Mouse (Mus musculus) MN1 (cell line): ENCODE measurements around the gene Hs2st1.
A peak's percentile ranks its signal among the peaks of the same experiment; 100 is the strongest.

ENCODE experiments used
- DNase-seq: peaks from one replicate; pipeline ENCODE4 v3.0.0-alpha.2; 2016; ENCODE audit warnings: low spot score

Gene Hs2st1

DNA sequence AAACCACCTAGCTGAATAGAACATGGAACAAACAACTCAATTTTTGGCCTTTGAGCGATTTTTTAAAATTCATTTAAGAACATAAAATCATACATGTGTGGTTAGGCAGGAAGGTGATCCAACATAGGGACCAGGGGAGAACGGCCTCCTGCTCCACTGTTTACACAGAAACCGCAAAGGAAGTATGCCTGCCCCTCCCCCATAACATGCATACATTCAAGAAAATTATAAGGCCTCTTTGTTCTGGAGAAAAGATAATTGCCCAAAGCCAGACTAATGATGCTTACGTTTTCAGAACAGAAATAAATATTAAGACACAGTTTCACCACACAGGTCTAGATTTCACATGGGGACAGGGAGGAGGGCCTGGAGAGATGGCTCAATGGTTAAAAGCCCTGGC lies 18.6 kb downstream of the Hs2st1 start:
- DNase-seq = no peak

- no peak for DNase-seq
Observed at GRCm38 (mm10) chr3:144550659-144551058, 19.3 kb downstream of the Hs2st1 start.

DNA sequence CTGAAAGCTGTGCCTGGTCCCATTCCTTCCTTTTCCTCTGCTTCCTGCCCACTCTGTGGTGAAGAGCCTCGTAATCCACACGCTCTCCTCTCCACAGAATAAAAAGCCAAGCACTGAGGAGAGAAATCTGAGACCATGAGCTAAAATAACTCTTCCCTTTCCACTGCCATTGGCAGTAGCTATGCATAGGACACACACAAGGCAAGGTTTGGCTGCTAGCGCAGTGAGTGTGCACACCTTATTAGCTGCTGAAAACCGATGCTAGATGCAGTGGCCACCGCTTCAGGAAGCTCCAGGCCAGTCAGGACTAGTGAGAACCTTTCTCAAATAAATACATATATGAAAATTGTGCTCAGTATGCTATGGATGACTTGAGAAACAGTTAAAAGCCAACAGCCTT lies 19.9 kb downstream of the Hs2st1 start:
- no peak for DNase-seq

DNA sequence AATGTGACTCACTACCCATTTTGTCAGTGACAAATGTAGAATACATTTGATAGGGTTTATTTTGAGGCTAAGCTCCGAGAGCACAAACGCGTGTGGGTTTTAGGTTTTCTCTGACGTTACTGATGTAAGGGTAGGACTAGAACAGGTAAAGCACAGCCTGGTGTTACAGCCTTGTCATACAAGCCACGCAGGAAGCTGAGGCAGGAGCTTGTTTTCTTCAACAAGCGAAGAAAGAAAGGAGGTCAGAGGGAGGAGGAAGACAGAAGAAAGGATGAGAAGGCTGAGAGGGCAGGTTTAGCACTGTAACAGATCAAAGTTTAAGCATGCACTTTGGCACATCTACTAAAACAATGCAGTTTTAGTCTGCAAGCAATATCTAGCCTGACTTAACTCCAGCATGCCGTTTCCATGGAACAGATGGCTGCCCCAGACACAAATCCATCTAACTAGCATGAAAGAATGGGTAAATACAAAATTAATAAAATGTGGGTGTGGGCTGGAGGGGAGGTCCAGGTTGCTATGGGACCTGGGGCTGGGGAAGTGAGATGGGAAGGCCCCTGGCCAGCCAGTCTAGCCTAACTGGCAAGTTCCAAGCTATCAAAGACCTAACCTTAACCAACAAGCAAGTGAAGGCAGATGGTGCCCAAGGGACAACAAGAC lies 21.7 kb downstream of the Hs2st1 start:
- no peak for DNase-seq

GRCm38 (mm10) chr3:144546490-144546889 lies 23.5 kb downstream of the Hs2st1 start:
- DNase-seq = no peak

DNA sequence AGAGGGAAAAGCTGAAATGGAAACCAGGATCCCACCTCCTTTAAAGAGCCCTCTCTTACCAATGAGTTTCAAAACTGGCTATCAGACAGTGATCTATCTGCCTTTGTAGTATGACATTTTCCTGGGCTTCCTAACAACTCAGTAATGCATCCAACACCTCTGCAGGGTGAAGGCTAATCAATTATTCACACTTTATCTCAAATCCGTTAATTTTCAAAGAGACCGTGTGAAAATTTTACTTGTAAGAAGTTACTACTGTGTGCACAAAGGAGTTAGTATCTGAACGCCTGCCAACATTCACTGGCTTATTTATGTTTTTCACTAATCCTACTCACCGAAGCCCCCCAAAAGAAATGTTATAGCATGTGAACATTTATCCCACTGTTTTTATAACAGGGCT lies 24.1 kb downstream of the Hs2st1 start:
- no peak for DNase-seq

- DNase-seq = no peak
Observed at GRCm38 (mm10) chr3:144545152-144545551, 24.8 kb downstream of the Hs2st1 start.

DNA sequence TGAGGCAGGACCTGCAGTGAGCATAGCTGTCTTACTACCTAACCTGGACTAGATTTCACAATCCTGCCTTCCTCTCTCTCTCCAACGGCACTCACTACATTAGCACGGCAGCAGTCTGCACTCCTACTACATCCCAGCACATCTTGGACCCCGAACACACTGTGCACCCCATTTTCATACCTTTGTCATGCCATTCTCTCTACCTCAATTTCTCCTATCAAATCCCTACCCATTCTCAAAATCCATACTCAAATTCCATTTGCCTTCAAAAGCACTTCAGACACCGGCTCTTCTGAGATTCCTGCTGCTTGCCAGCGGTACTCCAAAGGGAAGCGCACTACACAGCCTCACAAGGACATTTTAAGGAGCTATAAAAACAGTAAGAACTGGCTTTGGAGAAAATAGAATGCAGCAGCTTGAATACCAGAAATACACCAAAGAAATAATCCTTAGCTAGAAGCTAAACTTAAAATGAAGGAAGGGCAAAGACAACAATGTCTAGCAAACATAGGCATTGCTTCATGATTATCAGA lies 28.0 kb downstream of the Hs2st1 start:
- DNase-seq = no peak

DNA sequence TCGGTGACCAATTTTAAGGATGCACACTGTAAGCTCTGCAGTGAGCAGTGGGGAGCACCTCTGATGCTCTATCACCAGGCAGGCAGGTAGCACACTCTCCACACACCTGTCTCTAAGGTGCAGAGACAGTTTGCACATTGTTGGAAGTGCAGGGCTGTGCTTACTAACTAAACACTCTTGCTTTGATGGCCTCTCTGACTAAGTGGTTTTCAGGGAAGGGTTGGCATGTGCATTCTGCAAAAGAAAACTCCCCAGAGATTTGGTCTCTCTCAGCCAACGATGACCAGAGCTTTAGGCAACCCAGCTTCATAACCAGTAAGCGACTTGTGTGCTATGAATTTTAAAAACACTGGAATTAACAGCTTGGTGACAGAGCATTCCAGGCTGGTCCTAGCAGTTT lies 29.2 kb downstream of the Hs2st1 start:
- DNase-seq = no peak

DNA sequence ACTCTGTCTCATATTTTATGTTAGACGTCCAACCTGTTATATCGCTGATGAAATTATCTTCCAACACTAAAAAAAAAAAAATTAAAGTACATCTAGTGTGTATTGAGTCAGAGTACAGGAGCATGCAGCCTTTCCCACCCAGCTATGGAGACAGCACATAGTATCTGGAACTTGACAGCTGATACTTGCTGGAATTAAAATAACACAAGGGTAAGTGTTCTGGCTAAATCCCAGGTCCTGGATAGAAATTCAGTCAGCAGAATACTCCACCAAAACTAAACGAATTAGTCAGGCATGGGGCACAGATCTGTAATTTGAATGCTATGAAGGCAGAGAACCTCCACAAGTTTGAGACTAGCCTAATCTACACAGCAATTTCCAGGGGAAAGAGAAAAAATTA lies 30.9 kb downstream of the Hs2st1 start:
- no peak for DNase-seq

DNA sequence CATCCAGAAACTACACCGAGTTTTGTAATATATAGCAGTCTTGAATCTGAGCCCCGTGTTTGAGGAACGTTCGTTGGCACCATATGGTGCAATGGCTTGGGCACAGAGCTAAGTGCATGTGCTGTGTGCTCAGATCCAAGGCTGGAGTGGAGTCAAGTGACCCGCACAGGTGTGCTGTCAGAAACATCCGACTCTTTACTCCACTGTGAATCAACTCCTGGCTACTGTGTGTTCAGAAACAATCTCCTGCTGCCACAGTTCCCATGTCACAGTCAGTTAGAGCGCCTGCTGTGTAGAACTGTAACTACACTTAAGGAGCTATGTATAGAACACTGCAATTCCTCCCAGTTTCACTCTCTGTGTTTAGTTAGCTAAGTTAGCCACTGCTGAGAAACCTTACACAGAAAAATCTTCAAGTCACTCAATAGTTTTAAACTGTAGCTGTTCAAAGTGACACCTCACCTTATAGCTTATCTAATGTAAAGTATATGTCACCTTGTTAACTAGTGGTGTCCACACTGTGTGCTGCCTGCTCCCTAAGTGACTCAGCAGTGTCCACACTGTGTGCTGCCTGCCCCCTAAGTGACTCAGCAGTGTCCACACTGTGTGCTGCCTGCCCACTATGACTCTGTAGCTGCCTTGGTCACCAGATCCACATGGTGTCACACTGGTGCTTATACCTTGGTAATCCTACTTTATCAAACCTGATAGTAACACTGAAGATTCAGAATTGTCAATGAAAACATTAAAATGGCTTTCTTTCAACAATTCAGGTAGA lies 32.7 kb downstream of the Hs2st1 start:
- DNase-seq = no peak

DNA sequence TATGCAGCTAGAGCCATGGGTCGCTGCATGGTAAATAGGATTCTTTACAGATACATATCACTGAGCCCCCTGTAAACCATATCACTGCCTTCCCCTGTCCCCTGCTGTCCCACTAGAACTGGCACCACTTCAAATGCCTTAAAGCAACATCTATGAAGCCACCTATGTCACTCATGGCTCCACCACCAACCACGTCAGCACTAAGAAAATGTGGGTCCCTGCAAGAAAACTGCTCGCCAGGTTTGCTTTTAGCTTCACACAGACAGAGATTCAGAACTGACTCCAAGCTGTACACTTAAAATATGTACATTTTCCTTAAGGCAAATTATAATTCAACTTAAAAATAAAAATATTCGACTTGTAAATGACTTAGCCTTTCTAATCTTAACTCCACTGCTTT lies 34.9 kb downstream of the Hs2st1 start:
- DNase-seq = no peak

DNA sequence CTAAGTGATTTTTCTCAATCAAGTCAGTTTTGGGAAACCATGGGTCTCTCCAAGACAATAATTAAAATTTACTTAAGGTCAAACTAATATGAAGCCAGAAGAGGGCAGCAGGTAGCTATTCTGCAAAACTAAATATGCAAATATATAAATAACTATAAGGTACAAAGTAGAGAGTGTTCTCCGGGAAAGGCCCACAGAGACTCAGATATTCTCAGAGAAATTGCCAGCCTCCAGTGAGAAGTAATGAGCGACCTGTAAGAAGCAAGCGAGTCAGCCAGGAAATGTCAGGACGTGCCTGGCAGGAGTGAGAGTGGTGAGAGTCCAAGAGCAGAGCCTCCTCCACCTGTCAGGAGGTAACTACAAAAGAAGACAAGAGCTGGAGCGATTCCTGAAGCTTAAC lies 39.0 kb downstream of the Hs2st1 start:
- DNase-seq = peak; percentile 21

GRCm38 (mm10) chr3:144527918-144528317 lies 42.1 kb downstream of the Hs2st1 start:
- DNase-seq = no peak

GRCm38 (mm10) chr3:144519581-144520272 lies 50.3 kb downstream of the Hs2st1 start:
- DNase-seq = peak; percentile 9

GRCm38 (mm10) chr3:144518917-144519316 lies 51.1 kb downstream of the Hs2st1 start:
- peak; percentile 15 for DNase-seq

GRCm38 (mm10) chr3:144515286-144515685 lies 54.7 kb downstream of the Hs2st1 start:
- DNase-seq = no peak

- DNase-seq = no peak
Observed at GRCm38 (mm10) chr3:144514122-144514505, 55.9 kb downstream of the Hs2st1 start.

DNA sequence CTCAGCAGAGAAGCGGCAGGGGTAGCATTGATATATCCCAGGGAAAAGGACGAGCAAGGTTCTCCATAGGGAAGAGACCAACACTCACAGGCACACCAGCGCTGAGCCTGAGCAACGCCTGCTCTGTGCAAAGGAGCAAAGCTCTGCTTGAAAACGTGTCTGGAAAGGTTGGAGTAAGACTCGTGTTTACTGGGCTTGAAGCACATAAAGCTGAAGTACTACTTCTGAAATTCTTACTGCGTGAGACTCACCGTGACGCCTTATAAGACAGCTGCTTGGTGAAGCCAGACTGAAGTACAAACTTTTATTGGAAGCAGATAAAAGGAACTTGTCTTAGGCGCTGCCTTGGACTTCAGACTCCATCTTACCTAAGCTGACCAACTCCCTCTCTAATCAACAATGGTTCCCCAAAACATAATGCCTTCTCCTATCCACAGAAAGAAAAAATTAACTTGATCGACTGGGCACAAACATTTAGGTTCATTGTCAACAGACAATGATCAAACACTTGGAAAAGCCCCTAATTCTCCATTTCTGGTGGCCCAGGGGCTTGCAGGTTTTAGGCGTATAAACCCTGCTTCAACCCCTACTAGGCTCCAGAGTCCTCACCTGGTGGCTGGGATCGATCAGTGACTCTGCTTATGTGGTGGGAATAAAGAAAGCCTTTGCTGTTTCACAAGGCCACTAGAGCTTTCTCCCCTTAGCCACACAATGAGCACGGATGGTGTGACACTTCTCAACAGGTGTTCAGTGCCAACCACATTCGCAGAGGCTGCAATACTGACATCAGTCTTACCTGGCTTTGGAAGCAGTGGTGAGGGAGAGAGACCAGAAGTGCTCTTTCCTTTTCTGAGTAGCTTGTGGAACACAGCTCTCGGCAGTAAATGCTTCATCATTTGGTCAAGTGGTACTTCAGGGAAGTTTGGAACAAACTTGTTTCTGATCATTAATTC lies 56.5 kb downstream of the Hs2st1 start:
- no peak for DNase-seq

- DNase-seq = no peak
Observed at GRCm38 (mm10) chr3:144510724-144511123, 59.3 kb downstream of the Hs2st1 start.

DNA sequence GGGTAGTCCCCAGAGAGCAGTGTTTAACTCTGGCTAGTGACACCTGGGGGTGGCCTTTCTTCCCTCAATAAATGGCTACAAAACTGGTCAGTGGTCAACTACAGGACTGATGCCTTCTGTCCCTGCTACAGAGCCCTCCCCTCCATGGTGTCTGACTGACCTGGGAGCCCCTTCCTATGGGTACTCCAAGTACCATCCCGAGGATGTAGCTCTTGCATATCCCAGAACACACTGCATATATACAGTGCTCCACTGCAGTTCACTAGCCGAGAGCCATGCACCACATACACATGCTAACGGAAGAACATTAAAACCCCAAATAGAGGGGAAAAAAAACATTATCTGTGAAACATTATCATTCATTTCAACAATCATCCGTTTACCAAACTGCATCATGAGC lies 61.6 kb downstream of the Hs2st1 start:
- DNase-seq = no peak

DNA sequence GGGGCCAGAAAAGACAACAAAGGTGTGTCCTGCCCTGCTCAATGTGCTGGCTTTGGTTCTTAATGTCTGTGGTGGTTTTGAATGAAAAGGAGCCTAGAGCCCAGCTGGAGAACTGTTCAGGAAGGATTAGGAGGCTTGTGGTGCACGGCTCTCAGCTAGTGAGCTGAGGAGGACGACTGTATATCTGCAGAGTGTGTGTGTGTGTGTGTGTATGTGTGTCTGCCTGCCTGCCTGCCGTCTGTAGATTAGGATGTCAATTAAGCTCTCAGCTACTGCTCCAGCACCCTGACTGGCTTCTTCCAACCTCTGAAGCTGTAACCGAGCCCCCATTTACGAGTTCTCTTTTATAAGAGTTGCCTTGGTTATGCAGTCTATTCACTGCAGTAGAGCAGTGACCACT lies 62.1 kb downstream of the Hs2st1 start:
- no peak for DNase-seq
